Mouse (Mus musculus): Measurements from ENCODE around the gene Scrn3. TPM values are rescaled to one million over a fixed set of nuclear protein-coding genes. Genes with fewer than 3 reads are reported as not detected.

Gene Scrn3
- total RNA-seq (2015) (7.5 and 13.9 TPM in 2 replicates), total RNA-seq (2017) (15.5 and 22.7 TPM in 2 replicates)

- peak; percentile 92 for ATAC-seq (replicated peaks; ENCODE audit: poor library complexity)
Observed at GRCm38 (mm10) chr2:73312152-73313116, at the start of gene Scrn3, which contains the start of gene Cir1. Gene Scrn3 (plus strand): TSS chr2:73312601. Gene Cir1 (minus strand): TSS chr2:73312701.

GRCm38 (mm10) chr2:73263172-73263765 is 49.1 kb upstream of the Scrn3 start:
- ATAC-seq (replicated peaks; ENCODE audit: poor library complexity) = no peak

DNA sequence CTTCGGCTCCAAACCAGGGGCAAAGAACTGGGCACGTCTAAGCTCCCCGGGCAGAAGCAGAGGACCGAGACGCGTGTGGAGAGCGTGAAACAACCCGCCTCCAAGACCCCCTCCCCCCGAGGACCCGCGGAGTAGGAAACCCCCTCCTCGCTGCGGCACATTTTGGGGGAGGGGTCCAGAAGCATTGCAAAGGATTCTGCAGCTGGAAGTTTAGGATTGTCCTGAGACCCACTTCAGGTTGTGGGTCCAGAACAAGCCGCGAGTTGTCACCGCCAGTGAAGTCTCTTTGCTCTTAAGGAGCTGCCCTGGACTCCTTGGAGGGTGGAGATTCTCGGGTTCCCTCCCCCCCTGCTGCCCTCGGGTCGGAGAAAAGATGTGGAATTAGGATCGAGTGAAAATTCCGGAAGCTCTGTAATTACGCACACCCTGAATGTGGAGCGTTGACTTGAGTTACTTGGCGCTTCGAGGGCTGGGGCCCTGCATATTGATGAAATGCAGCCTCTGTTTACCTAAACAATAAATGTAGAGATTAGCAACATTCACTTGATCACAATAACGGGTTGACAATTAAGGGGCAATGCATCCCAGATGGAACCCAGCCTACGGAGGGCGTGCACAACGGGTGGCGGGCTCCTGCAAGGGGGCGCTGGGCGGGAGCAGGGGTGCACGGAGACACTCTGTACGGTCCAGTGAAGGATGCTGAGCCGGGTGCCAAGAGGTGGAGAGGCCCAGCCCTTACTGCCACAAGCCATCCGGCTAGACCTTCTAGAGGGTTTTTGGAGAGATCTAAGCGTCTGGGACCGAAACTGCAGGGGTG is 48.4 kb upstream of the Scrn3 start:
- ATAC-seq (replicated peaks; ENCODE audit: poor library complexity) = no peak

DNA sequence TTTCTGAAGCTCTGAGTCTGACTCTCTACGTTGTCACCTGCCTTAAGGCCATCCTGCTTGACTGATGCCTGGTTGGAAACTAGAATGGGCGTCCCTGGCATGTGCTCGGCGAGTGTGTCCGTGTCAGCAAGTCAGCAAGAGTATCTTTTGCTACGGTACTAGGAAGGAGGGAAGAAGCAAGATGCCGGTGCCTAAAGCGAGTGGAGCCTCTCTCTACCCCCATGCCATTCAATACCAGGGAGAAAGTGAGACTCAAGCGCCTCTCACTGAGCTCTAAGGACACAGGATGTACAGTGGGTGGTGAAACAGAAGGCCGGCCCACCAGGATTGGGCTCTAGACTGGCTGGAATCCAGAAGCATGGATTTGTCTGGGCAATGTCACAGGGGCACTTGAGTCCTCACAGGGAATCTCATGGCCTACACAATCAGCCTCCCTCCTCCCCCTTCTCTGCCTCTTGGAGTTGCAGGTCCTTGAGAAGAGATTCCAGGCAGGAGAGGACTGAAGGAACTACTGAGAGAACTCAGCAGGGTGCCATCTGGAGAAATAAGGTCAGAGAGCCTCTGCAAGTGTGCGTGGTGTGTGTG is 47.7 kb upstream of the Scrn3 start:
- ATAC-seq (replicated peaks; ENCODE audit: poor library complexity) = no peak

DNA sequence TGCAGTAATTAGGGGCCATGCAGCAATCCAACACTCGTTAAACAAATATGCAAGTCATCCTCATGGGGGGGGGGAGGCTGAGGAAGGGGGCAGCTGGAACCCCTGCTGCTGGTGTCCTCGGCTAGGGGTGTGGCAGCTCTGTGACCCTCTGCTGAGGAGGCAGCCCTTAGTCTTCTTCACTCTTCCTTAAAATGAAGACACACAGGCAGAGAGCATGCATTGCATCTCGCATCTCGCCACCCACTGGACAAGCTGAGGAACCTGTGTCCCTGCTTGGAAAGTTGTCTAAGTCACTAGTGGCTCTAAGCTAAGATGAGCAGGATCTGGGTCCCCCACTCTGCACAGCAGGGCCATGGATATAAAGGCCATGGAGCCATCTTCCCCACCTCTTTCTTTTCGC is 46.4 kb upstream of the Scrn3 start:
- ATAC-seq (replicated peaks; ENCODE audit: poor library complexity) = peak; percentile 52

GRCm38 (mm10) chr2:73266623-73267022 is 45.8 kb upstream of the Scrn3 start:
- ATAC-seq (replicated peaks; ENCODE audit: poor library complexity) = no peak

GRCm38 (mm10) chr2:73267231-73267630 is 45.2 kb upstream of the Scrn3 start:
- no peak for ATAC-seq (replicated peaks; ENCODE audit: poor library complexity)

DNA sequence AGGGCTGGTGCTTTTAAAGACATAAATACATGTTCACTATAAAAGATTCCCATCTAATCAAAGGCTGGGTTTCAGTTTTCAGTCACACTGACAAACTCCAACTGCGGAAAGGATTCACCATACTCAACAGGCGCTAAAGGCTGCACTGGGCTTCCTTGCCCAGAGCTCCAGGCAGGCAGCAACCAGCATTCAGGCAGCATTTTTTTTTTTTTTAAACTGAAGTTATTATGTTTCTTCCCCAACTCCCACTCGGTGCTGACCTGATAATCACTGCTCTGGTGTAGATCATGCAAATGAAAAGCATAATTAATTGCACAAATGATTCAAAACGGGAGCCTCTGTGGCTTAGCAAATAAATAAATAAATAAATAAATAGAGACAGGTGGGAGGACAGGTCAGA is 44.6 kb upstream of the Scrn3 start:
- ATAC-seq (replicated peaks; ENCODE audit: poor library complexity) = no peak

GRCm38 (mm10) chr2:73268281-73268680 is 44.1 kb upstream of the Scrn3 start:
- no peak for ATAC-seq (replicated peaks; ENCODE audit: poor library complexity)

DNA sequence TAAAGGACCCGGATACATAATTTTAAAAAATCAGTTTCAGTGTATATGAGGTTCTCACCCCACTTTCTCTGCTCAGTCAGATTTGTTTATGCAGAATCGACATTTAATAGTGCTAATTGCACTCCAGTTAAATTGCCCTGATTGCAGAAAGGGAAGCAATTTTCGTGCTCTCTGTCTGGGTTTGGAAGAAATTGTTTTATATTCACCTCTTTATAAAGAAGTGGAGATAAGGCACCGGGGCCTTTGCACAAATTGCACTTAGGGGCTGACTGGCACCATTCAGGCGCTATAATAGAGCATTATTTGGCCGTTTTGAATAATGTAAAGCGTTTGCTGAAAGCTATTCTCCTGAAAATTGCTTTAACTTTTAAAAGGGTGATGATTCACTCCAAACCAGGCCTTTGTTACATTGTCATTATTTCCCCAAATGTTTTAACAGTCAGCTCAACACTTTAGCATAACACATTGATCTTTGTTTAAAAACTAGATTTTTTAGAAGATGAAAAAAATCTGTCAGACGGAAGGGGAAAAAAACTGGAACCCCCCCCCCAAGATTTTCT is 43.5 kb upstream of the Scrn3 start:
- no peak for ATAC-seq (replicated peaks; ENCODE audit: poor library complexity)

- no peak for ATAC-seq (replicated peaks; ENCODE audit: poor library complexity)
Observed at GRCm38 (mm10) chr2:73269666-73270065, 42.7 kb upstream of the Scrn3 start.

DNA sequence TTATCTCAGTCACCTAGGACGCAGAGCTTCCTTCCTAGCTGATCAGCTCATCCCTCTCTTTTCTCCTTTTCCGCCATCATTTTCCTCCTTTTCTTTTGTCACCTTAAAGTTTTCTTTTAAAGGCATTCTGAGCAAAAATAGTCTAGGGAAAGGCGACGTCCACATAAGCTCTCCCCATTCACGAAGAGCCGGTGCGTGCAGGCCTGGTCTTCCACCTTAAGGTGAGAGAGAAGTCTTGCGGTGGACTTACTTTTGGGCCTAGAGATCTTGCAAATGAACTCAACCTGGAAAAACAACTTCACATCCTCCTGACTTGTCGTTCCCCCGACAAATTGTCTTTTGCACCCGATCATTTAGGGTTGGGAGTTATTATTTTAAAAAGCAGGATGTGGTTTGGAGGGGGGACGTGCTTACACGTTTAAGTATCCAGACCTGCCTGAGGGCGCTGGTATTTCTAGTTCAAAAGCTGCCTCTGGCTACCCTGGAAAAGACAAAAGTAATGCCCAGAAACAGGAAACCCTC is 42.3 kb upstream of the Scrn3 start:
- ATAC-seq (replicated peaks; ENCODE audit: poor library complexity) = no peak

GRCm38 (mm10) chr2:73270593-73271458 is 41.6 kb upstream of the Scrn3 start:
- ATAC-seq (replicated peaks; ENCODE audit: poor library complexity) = peak; percentile 26; the same call in 1 of the 2 replicates

- ATAC-seq (replicated peaks; ENCODE audit: poor library complexity) = peak; percentile 49
Observed at GRCm38 (mm10) chr2:73271459-73272161, 40.8 kb upstream of the Scrn3 start, which contains the start of gene Sp9. Gene Sp9 (plus strand): TSS chr2:73271925.

- ATAC-seq (replicated peaks; ENCODE audit: poor library complexity) = no peak
Observed at GRCm38 (mm10) chr2:73272351-73273248, 39.8 kb upstream of the Scrn3 start.

GRCm38 (mm10) chr2:73273249-73274118 is 38.9 kb upstream of the Scrn3 start:
- no peak for ATAC-seq (replicated peaks; ENCODE audit: poor library complexity)
